Mouse (Mus musculus): ENCODE measurements around the gene Stx6. TPM values are rescaled to one million over a fixed set of nuclear protein-coding genes. Genes with fewer than 3 reads are reported as not detected.

Gene Stx6
- polyA plus RNA-seq, 1 experiment from 2014 or later: 46.7 TPM

Other genes with a start within 250 kb of the Stx6 start
- 24.7 to 56.1 TPM (median 49.7 TPM) in 3 replicates for gene Ier5, start 59.1 kb upstream of the Stx6 start, polyA plus RNA-seq (2018)
- 15.5 to 37.2 TPM (median 30.0 TPM) in 3 replicates for gene Mr1, start 11.9 kb upstream of the Stx6 start, polyA plus RNA-seq (2018)
- gene BC034090, start 85.7 kb downstream of the Stx6 start, polyA plus RNA-seq (2018): not detected in 3 replicates

Measured in macrophage (primary cell).